Mouse (Mus musculus): ENCODE results near the gene Exosc7. TPM values are rescaled to one million over a fixed set of nuclear protein-coding genes. Genes with fewer than 3 reads are reported as not detected.
A peak's percentile ranks its signal among the peaks of the same experiment; 100 is the strongest.

Gene Exosc7
- polyA plus RNA-seq, 2 experiments = 105 to 109 TPM

DNA sequence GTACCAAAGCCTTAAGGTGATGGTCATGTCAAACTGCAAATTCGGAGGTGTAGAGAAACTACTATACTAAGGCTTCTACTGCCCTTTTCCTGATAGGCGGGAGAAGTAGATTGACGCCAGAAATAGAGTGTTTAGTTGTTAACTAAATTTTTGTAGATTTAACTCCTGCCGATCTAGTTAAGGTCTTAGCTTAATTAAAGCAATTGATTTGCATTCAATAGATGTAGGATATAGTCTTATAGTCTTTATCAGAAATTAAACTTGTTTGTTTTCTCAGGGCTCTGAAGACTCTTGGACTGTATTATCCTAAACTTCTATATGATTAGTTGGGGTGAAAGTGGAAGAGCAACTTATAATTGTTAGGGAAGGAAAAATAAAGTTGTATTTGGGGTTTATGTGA, 5.8 kb upstream of the Exosc7 start:
- Histone ChIP-seq H3K9ac (ENCODE audit: low read depth, low read length, severe bottlenecking) (no peak overlapping the region), H3K27me3 (ENCODE audit: control insufficient read depth, insufficient read depth, low read length) (no peaks in the 10 kb centered on the region), H3K4me2 (replicated peaks; ENCODE audit: low read depth, low read length, severe bottlenecking) (no peak overlapping the region), H3K36me3 (ENCODE audit: control insufficient read depth, insufficient read depth, low read length) (peaks cover 14% of the 10 kb centered on the region), H3K4me3 (replicated peaks; ENCODE audit: low read length) (no peak overlapping the region), H3K4me1 (ENCODE audit: control insufficient read depth, insufficient read depth, low read length) (peaks cover 8% of the 10 kb centered on the region), H3K9me3 (ENCODE audit: control insufficient read depth, low read length) (no peaks in the 10 kb centered on the region), H3K27ac (replicated peaks; ENCODE audit: low read depth, low read length) (no peak overlapping the region)
- ATAC-seq (ENCODE audit: low FRiP score, low read depth) (no peak), DNase-seq (ENCODE audit: low spot score) (no peak)
- WGBS = 91% methylated on average over 4 of the region's 4 CpGs
- no peak for TF ChIP-seq POLR2A (IDR thresholded peaks at IDR 0.05; ENCODE audit: borderline replicate concordance, extremely low read depth, insufficient read depth, insufficient read length)

GRCm38 (mm10) chr9:123109188-123109587, 3.8 kb upstream of the Exosc7 start:
- H3K27ac ChIP-seq (replicated peaks; ENCODE audit: low read depth, low read length) = no peak overlapping the region

GRCm38 (mm10) chr9:123111751-123112221, 1.2 kb upstream of the Exosc7 start:
- Histone ChIP-seq H3K9me3 (ENCODE audit: control insufficient read depth, low read length) (no peaks in the 10 kb centered on the region), H3K27me3 (ENCODE audit: control insufficient read depth, insufficient read depth, low read length) (no peaks in the 10 kb centered on the region), H3K4me2 (replicated peaks; ENCODE audit: low read depth, low read length, severe bottlenecking) (peak overlapping the region; percentile 89), H3K9ac (ENCODE audit: low read depth, low read length, severe bottlenecking) (peak overlapping the region; percentile 89), H3K36me3 (ENCODE audit: control insufficient read depth, insufficient read depth, low read length) (peaks cover 11% of the 10 kb centered on the region), H3K4me1 (ENCODE audit: control insufficient read depth, insufficient read depth, low read length) (peaks cover 13% of the 10 kb centered on the region), H3K27ac (replicated peaks; ENCODE audit: low read depth, low read length) (no peak overlapping the region), H3K4me3 (replicated peaks; ENCODE audit: low read length) (peak overlapping the region; percentile 83)
- no peak for ATAC-seq (ENCODE audit: low FRiP score, low read depth)
- TF ChIP-seq POLR2A (IDR thresholded peaks at IDR 0.05; ENCODE audit: borderline replicate concordance, extremely low read depth, insufficient read depth, insufficient read length) = no peak
- 57% methylated on average over 8 of the region's 8 CpGs for WGBS
- DNase-seq (ENCODE audit: low spot score) = no peak

More at GRCm38 (mm10) chr9:123109188-123109587, 3.8 kb upstream of the Exosc7 start:
- Histone ChIP-seq H3K9me3 (ENCODE audit: control insufficient read depth, low read length) (no peaks in the 10 kb centered on the region), H3K27me3 (ENCODE audit: control insufficient read depth, insufficient read depth, low read length) (no peaks in the 10 kb centered on the region), H3K36me3 (ENCODE audit: control insufficient read depth, insufficient read depth, low read length) (peaks cover 14% of the 10 kb centered on the region), H3K4me1 (ENCODE audit: control insufficient read depth, insufficient read depth, low read length) (peaks cover 13% of the 10 kb centered on the region), H3K4me2 (replicated peaks; ENCODE audit: low read depth, low read length, severe bottlenecking) (no peak overlapping the region), H3K4me3 (replicated peaks; ENCODE audit: low read length) (no peak overlapping the region), H3K9ac (ENCODE audit: low read depth, low read length, severe bottlenecking) (no peak overlapping the region)
- TF ChIP-seq POLR2A (IDR thresholded peaks at IDR 0.05; ENCODE audit: borderline replicate concordance, extremely low read depth, insufficient read depth, insufficient read length) = no peak
- DNase-seq (ENCODE audit: low spot score) (no peak), ATAC-seq (ENCODE audit: low FRiP score, low read depth) (no peak)
- WGBS = 86% methylated on average over 7 of the region's 7 CpGs

DNA sequence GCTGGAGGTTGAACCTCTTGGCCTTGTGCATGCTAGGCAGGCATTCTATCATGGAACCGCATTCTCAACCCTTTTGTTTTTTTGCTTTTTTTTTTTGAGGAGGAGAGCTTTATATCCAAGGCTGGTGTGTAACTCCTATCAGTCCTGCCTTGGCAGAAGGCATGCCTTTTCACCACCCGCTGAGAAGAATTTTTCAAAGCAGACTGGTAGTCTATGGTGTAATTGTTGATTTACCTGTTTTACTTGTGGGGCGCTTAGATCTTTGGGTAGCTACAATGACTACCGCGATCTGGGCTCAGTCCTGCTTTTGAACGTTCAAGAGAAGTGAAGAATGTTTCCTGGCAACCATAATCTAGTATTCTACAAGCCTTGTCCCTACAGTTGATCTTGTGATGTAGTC, 916 bp downstream of the Exosc7 start:
- Histone ChIP-seq H3K9me3 (ENCODE audit: control insufficient read depth, low read length) (no peaks in the 10 kb centered on the region), H3K27me3 (ENCODE audit: control insufficient read depth, insufficient read depth, low read length) (no peaks in the 10 kb centered on the region), H3K9ac (ENCODE audit: low read depth, low read length, severe bottlenecking) (peak overlapping the region; percentile 89), H3K4me1 (ENCODE audit: control insufficient read depth, insufficient read depth, low read length) (peaks cover 13% of the 10 kb centered on the region), H3K4me3 (replicated peaks; ENCODE audit: low read length) (peak overlapping the region; percentile 83), H3K27ac (replicated peaks; ENCODE audit: low read depth, low read length) (no peak overlapping the region), H3K4me2 (replicated peaks; ENCODE audit: low read depth, low read length, severe bottlenecking) (peak overlapping the region; percentile 89), H3K36me3 (ENCODE audit: control insufficient read depth, insufficient read depth, low read length) (peaks cover 16% of the 10 kb centered on the region)
- TF ChIP-seq POLR2A (IDR thresholded peaks at IDR 0.05; ENCODE audit: borderline replicate concordance, extremely low read depth, insufficient read depth, insufficient read length) = no peak
- DNase-seq (ENCODE audit: low spot score) = no peak
- ATAC-seq (ENCODE audit: low FRiP score, low read depth) = no peak
- 68% methylated on average over 6 of the region's 6 CpGs for WGBS

DNA sequence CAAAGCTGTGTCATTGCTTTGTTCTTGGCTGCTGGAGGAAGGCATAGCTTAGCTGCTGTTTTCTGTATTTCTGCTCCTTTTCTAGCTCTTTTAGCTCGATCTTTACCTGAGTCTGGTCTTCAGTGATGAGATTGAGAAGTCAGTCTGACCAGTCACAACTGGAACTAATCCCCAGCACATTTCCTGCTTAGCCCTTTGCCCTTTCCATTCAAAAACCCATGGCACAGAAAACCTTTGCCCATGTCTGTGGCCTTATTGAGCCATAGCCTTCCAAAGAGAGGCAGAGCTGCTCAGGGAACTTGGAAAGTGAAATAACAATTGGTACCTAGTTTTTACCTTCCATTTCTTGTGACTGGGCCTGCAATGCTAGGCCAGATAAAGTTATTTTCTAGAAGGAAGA, 2.6 kb downstream of the Exosc7 start:
- no peak overlapping the region for H3K27ac ChIP-seq (replicated peaks; ENCODE audit: low read depth, low read length)
- H3K4me3 ChIP-seq (replicated peaks; ENCODE audit: low read length) = no peak overlapping the region
- peaks cover 13% of the 10 kb centered on the region for H3K4me1 ChIP-seq (ENCODE audit: control insufficient read depth, insufficient read depth, low read length)
- no peak for TF ChIP-seq POLR2A (IDR thresholded peaks at IDR 0.05; ENCODE audit: borderline replicate concordance, extremely low read depth, insufficient read depth, insufficient read length)
- no peak overlapping the region for H3K4me2 ChIP-seq (replicated peaks; ENCODE audit: low read depth, low read length, severe bottlenecking)
- H3K9me3 ChIP-seq (ENCODE audit: control insufficient read depth, low read length) = no peaks in the 10 kb centered on the region
- H3K27me3 ChIP-seq (ENCODE audit: control insufficient read depth, insufficient read depth, low read length) = no peaks in the 10 kb centered on the region
- ATAC-seq (ENCODE audit: low FRiP score, low read depth) (no peak), DNase-seq (ENCODE audit: low spot score) (no peak)
- H3K36me3 ChIP-seq (ENCODE audit: control insufficient read depth, insufficient read depth, low read length) = peaks cover 32% of the 10 kb centered on the region
- 83% methylated on average over 1 of the region's 1 CpGs for WGBS
- no peak overlapping the region for H3K9ac ChIP-seq (ENCODE audit: low read depth, low read length, severe bottlenecking)

GRCm38 (mm10) chr9:123123017-123123416, 10.0 kb downstream of the Exosc7 start:
- Histone ChIP-seq H3K4me3 (replicated peaks; ENCODE audit: low read length) (no peak overlapping the region), H3K27ac (replicated peaks; ENCODE audit: low read depth, low read length) (no peak overlapping the region), H3K4me1 (ENCODE audit: control insufficient read depth, insufficient read depth, low read length) (no peaks in the 10 kb centered on the region), H3K36me3 (ENCODE audit: control insufficient read depth, insufficient read depth, low read length) (peaks cover 60% of the 10 kb centered on the region), H3K4me2 (replicated peaks; ENCODE audit: low read depth, low read length, severe bottlenecking) (no peak overlapping the region), H3K9ac (ENCODE audit: low read depth, low read length, severe bottlenecking) (no peak overlapping the region), H3K9me3 (ENCODE audit: control insufficient read depth, low read length) (no peaks in the 10 kb centered on the region), H3K27me3 (ENCODE audit: control insufficient read depth, insufficient read depth, low read length) (no peaks in the 10 kb centered on the region)
- DNase-seq (ENCODE audit: low spot score) = no peak
- no peak for ATAC-seq (ENCODE audit: low FRiP score, low read depth)
- TF ChIP-seq POLR2A (IDR thresholded peaks at IDR 0.05; ENCODE audit: borderline replicate concordance, extremely low read depth, insufficient read depth, insufficient read length) = no peak
- WGBS = 89% methylated on average over 3 of the region's 3 CpGs
